Mouse (Mus musculus): ENCODE data around the gene Tmem132c.
A peak's percentile ranks its signal among the peaks of the same experiment; 100 is the strongest.

Tmem132c gene

GRCm38 (mm10) chr5:127499151-127499827, 257.7 kb downstream of the Tmem132c start:
- DNase-seq: no peak

- peak; percentile 56 to 62 for DNase-seq
These were observed 261.2 kb downstream of the Tmem132c start for GRCm38 (mm10) chr5:127502838-127503237.

GRCm38 (mm10) chr5:127505697-127506096, 264.1 kb downstream of the Tmem132c start:
- no peak for DNase-seq

GRCm38 (mm10) chr5:127511653-127512052, 270.0 kb downstream of the Tmem132c start:
- DNase-seq: peak; percentile 7

GRCm38 (mm10) chr5:127515960-127516359, 274.4 kb downstream of the Tmem132c start:
- no peak for DNase-seq

GRCm38 (mm10) chr5:127522744-127523476, 281.3 kb downstream of the Tmem132c start:
- peak; percentile 11 to 23 for DNase-seq

GRCm38 (mm10) chr5:127527344-127527974, 285.9 kb downstream of the Tmem132c start:
- no peak for DNase-seq

GRCm38 (mm10) chr5:127537508-127537907, 295.9 kb downstream of the Tmem132c start:
- DNase-seq: no peak

GRCm38 (mm10) chr5:127546585-127546991, 305.0 kb downstream of the Tmem132c start:
- no peak for DNase-seq

- DNase-seq: no peak
These were observed 306.5 kb downstream of the Tmem132c start for GRCm38 (mm10) chr5:127548136-127548535.

GRCm38 (mm10) chr5:127561086-127561485, 319.5 kb downstream of the Tmem132c start:
- peak; percentile 31 to 42 for DNase-seq

GRCm38 (mm10) chr5:127567165-127567741, 325.6 kb downstream of the Tmem132c start:
- no peak for DNase-seq

- no peak for DNase-seq
These were observed 335.8 kb downstream of the Tmem132c start for GRCm38 (mm10) chr5:127577419-127577818.

GRCm38 (mm10) chr5:127583658-127584057, 342.1 kb downstream of the Tmem132c start:
- peak; percentile 20 to 27 for DNase-seq

- no peak for DNase-seq
These were observed 346.2 kb downstream of the Tmem132c start for GRCm38 (mm10) chr5:127587854-127588253.

- DNase-seq: no peak
These were observed 350.8 kb downstream of the Tmem132c start for GRCm38 (mm10) chr5:127592406-127592805.

- peak; percentile 30 to 50 for DNase-seq
These were observed 351.2 kb downstream of the Tmem132c start for GRCm38 (mm10) chr5:127592854-127593253.

- DNase-seq: no peak
These were observed 354.1 kb downstream of the Tmem132c start for GRCm38 (mm10) chr5:127595676-127596075.

- no peak for DNase-seq
These were observed 355.3 kb downstream of the Tmem132c start for GRCm38 (mm10) chr5:127596862-127597261.

- DNase-seq: no peak
These were observed 361.4 kb downstream of the Tmem132c start for GRCm38 (mm10) chr5:127602996-127603395.

- no peak for DNase-seq
These were observed 365.9 kb downstream of the Tmem132c start for GRCm38 (mm10) chr5:127607507-127607906.

GRCm38 (mm10) chr5:127609191-127609714, 367.6 kb downstream of the Tmem132c start:
- no peak for DNase-seq

Data from kidney, postnatal 4 days (tissue).